Mouse (Mus musculus) spleen, postnatal 10 days (tissue): ENCODE measurements around the gene Tex11.
"Not testable (repeated sequence)": the region's sequence is repeated elsewhere in the genome, so short reads cannot be mapped to it uniquely, and the experiment has no call there.

Experiments
- DNase-seq, 2 experiments: peaks; one replicate each; pipeline ENCODE4 v3.0.0; 2021 to 2022; ENCODE audit warnings: low spot score in 2 of 2

Tex11 gene

DNA sequence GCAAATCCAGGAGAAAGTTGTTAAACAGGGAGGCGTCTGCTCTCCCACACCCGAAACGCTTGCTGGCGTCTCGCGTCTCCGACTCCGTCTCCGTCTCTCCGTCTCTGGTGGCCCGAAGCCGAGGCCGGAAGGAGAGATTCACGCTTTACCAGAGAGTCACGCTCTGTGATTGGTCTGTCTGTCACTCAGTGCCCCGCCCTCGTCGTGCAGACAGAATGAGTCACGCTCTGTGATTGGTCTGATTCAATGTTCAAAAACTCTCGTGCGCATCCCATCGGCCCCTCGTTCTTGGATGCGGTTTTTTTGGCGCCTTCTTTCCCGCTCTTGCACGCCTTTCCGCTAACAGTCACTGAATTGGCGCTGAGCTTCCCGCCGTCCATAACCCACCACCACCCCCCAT lies at the start of gene Tex11:
TSS of gene Tex11 (minus strand) at position 127 of the 400 bp plus-strand sequence.
- DNase-seq: no peak

DNA sequence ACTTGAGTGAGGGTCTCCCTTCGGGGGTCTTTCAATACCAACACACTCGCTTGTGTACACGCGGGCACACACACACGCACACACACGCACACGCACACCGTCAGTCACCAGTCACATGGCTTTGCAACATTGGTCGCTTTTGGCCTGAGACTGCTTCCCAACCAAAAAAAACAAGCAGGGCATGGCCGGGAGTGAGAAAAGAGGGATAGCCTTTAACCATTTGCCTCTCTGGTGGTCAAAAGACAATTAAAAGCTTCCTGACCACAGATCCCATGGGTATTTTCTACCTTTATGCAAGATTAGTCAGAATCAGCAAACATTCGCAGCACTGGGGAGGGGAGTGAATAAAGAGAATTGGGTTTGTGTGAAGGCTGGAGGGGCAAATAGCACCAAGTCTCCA lies 26.5 kb upstream of the Tex11 start, which contains the start of gene Slc7a3:
TSS of gene Slc7a3 (minus strand) at position 101 of the 400 bp plus-strand sequence.
- no peak for DNase-seq

DNA sequence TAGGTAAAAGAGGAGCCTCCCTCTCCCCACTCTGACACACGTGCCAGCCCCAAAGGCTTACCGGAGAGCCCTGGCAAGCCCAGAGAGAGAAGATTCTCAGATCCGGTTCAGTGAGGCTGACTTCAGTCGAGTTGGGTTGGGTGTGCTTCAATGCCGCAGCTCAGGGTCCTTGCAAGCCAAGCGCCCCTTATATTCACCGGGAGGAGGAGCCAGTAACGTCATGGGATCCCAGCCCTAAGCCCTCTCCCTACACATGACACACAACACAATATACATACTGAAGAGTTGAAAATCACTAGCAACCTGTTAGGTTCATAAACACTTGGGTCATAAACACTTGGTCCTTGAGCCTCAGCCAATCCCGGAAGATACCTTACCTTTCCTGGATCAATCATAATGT lies 25.7 kb upstream of the Tex11 start:
- DNase-seq: not testable (repeated sequence)

DNA sequence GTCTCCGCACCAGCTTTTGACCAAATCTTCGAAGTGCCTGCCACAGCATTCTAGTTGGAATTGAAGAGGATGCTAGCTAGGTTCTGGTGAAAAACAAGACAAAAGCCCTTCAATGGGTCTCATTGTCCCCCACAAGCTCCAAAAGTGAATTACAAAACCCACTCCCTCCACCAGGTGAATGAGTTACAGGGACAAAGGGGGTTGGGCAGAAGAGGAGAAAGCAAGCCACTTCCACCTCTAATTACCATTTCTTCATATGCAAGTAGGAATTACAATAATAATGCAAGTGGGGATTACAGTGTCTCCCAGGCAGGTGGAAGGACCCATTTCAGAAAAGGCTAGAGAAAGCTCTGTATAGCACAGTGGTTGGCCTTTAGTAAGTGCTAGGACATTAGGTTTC lies 24.7 kb upstream of the Tex11 start:
- no peak for DNase-seq

DNA sequence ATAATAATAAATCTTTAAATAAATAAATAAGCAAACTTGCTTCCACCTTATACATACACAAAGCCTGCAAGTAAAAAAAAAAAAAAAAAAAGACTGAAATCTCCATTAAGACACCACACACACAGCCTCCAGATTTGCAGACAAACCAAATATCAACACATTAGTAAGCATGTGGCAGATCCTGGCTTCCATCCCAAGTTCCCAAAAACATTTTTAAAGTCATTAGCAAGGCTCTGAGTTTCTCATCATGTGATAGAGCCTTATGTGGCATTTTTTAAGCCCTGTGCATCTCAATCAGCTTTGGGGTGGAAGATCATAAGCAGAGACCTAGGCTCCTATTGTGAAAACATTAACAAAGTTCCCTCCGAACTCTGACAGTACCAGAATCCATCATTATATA lies 5.8 kb upstream of the Tex11 start:
- DNase-seq: no peak

DNA sequence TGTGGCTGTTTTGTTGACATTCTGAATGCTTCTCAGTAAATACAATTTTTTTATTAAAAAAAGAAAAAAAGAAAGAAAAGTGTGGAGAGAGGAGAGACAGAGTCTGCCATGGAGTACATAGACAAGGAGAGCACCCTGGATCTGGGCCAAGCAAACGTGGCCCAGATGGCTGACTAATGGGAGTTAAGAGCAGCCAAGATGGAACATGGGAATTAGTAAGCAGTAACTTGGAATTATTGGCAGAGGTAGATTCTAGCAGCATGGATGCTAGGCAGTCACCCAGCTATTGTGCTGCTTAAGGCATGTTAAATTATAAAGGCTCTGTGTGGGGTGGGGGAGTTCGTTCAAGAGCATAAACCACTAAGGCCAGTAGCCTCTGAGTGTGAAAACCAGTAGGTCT lies 4.0 kb upstream of the Tex11 start:
- DNase-seq: no peak

DNA sequence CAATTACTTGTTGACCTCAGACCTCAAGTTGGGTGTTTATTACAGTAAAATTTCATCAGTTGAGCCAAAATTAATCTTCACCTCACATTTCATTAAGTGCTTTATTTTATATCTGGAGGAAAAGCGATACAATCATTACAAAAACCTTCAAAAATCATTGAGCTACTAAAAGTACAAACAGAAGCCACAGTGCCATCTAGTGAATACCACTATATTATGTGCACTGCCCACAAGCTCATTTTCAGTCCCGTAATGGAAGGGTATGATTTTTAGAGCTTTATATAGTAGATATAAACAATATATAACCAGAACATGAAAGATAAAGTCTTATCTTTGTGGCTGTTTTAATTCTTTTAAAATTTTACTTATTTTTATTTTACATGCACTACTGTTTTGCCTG lies 115.8 kb downstream of the Tex11 start:
- no peak for DNase-seq

DNA sequence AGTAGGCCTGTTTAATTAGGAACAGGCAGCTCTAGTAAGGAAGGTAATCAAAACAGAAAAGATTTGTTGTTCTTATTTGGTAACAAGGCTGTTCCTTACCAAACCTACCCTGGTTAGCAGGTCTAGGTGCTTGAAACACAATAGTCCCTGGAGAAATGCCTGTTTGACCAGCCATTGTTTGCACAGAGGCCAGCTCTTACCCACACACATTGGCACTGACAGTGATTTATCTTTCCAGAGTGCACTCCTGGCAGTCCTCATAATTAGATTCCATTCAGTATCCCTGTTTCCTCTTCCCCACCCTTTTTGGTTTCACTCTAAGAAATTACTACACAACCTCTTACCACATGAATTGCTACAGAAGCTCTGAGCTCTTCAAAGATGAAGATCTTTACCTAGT lies 220.3 kb downstream of the Tex11 start:
- no peak for DNase-seq

DNA sequence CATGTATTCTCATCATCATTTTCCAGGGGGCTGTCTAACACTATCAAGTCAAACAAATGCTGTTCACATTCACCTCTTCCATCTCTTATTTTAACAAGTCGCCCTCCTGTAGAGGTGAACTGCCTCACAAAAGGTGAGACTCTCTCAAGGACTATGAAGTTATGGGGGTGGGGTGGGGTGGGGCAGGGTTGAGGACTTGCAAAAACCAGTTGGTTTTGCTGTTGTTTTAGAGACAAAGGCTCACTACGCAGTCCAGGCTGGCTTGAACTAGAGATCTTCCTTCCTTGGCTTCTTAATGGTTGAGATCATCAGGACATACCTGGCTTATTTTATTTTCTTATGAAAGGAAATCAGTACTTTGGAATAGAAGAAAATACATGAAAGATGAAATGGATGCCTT lies 226.7 kb downstream of the Tex11 start:
- no peak for DNase-seq

DNA sequence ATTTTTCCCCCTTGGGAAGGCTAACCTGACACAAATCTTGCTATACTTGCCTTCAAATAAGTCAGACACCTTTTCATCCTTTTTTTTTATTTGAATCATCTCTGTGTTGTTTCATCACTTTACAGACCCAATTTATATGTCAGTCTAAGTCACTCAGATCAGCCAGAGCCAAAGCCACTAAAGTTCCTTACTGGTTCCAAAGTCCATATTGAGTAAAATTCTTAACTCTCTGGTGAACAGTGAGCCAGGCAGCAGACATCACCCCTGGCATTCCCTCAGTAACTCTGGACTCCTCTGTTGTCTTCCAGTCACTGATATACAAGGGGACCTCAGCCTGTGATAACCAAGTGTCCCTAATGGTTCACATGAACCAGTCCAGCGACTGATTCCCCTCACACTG lies 233.9 kb downstream of the Tex11 start:
- DNase-seq: no peak

DNA sequence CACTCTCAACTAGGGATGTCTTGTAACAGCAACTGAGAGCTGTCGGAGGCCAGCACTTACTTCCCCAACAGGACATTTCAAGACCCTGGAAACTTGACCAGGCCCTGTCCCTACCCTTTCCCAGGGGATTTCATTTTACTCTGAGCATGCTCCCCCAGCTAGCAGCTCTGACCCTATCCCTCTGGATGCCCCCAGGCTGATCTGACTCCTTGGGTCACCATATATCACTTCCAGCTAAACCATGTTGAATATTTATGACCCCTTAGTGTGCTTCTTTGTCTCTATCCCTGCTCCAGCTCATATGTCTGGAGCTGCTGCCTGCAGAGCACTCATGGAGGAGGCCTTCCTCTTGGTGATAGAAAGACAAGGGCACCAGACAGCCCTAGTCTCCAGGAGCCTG lies 238.3 kb downstream of the Tex11 start:
- DNase-seq: no peak

DNA sequence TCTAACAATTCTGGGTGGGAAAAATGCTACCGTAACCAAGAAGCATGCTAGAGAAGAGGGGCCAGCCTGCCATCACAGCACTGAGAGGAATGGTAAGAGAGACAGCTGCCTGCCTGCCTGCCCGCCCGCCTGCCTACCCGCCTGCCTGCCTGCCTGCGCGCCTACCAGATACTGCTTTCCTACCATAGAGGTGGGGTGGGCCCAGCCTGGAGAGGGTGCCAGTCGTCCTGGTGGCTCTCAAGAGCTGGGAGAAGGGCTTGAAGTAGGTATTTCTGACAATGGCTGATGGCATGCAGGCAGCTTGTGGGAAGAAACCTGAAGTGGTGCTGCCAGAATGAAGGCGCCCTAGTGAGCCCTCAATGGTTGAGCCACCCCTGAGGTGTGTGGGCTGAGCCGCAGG lies 240.8 kb downstream of the Tex11 start:
- no peak for DNase-seq

DNA sequence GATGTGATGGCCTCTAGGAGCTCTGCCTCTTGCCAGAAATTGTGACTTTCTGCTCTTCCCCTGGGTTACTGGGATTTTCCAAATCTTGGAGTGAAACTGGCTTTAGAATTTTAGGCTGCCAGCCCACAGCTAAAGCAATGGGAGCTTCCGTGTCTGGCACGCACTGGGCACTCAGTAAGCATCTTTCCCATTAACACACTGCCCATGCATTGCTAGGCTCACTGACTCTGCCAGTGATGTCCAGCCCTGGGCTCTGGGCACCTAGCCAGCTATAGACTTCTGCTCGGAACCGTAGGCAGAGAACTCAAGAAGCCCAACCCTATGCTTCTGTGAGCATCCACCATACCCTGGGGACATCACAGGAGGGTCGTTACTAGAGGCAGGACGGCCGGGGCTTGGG lies 243.7 kb downstream of the Tex11 start:
- DNase-seq: no peak

DNA sequence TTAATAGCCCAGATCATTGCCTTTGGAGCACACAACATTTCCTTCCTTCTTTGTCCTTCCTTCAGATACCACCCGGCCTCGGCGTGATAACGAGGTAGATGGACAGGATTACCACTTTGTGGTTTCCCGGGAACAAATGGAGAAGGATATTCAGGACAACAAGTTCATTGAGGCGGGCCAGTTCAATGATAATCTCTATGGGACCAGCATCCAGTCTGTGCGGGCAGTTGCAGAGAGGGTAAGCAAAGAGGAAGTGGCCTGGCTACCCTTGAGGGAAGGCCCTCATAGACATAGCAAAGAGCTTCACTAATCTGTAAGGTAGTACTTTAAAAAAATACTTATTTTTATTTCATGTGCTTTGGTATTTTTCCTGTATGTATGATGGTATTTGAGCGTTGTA lies 245.3 kb downstream of the Tex11 start:
- DNase-seq: no peak

DNA sequence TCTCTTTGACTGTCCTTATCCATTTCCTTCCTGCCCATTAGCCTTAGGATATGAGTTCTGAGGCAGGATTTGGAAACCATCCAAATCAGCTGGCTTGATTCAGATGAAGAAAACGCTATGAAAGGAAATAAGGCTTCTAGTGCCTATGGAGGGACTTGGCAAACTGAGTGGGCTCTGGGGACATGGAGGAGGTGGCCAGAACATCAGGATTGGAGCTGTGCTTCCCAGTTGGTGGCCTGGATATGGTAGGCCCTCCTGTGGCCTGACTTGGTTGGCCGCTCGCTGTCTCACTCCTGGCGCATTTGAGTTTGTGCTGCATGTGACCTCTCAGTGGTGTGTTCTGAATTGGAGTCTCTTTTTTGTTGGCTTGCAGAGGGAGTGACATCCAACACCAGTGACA lies 248.3 kb downstream of the Tex11 start:
- DNase-seq: no peak

DNA sequence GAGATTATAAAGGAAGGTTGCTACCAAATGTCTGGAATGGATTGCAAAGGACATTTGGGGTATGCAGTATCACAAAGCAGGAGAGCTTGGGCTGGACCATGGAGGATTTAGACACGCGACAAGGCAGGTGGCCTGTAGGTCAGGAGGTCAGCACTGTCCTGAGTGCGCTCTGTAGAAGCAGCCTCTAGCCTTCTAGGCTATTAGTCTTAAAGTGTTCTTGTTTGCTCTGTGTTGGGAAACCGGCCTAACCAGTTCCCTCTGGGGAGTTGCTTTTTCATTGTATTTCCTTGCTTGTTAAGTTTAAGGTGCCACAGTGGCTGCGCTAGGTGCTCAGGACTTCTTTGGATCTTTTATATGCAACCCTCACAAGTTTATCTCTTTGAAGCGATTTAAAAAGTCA lies 257.4 kb downstream of the Tex11 start:
- no peak for DNase-seq

DNA sequence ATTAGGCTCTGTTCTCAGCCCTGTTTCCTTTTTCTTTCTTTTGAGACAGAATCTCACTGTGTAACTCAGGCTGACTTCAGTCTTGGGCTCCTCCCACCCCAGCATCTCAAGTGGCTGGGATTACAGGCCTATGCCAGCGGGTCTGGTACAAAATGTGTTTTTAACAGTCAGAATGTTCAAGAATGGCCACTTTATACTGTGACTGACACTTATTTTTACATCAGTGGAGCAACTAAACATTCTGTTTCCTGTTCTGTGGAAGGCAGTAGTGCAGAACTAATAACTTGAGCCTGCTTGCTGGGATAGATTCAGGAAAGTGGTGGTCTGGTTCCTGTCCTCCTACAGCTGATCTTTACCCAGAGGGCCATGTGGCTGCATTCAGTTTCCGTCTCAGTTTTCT lies 258.8 kb downstream of the Tex11 start:
- DNase-seq: no peak

DNA sequence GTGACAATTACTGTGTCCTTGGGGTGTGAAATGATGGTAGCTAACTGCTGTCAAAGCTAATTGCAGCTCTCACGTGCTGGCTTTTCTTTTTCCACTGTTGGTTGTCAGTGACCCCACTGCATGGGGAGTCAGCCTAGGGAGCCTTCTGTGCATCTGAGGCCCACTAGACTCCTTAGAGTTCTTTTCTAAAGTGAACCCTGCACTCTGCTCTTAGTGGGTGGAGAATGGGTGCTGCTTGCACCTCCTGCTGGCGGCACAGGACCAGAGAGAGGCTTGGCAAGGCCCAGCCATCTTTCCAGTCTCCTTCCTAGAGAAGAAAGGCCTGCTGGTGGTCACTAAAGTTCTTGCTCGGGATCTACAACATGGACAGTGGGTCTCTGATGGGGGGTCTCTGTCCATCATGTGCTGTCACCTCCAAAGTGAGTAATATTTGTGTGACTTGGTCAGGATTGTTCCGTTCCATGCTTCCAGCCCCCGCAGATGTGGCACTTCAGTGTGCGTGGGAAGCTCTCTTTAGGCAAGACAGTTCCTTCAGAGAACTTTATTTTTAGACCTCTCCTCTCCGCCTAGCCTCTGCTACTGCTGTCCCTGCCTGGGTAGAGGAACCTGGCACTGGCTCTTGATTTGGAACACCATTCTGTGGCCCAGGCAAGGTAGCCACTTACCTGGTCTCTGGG lies 261.5 kb downstream of the Tex11 start:
- no peak for DNase-seq

DNA sequence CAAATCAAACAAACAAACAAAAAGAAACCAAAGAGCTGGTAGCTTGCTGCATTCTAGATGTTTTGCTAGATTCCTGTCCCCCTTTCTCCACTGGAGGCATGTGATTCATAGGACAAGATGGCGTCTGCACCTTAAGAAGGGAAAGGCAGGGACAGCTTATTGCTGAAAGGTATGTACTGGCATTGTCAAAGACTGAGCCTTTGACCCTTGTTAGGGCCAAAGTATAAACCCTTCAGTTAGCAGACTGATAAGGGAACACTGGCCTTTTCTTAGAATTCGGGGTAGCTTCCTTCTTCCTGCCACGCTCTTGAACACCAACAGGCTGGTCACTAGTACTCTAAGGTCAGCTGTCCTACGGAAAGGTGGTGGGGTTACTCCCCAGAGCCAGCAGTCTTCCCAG lies 262.1 kb downstream of the Tex11 start:
- no peak for DNase-seq

DNA sequence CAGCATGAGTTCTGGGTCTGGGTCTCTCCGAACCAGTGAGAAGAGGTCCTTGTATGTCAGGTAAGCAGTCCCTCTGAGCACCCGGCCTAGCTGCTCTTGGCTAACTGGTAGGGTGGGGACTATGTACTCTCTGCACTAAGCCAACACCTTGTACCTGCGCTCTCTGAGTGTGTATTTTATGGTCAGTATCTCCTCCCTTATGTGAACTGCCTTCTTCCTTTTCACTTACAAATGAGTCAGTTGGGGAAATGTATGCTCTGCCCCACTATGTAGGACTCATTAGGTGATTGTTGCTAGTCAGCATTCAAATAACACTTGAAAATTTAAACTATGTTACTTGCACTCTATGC lies 262.8 kb downstream of the Tex11 start:
- DNase-seq: no peak

DNA sequence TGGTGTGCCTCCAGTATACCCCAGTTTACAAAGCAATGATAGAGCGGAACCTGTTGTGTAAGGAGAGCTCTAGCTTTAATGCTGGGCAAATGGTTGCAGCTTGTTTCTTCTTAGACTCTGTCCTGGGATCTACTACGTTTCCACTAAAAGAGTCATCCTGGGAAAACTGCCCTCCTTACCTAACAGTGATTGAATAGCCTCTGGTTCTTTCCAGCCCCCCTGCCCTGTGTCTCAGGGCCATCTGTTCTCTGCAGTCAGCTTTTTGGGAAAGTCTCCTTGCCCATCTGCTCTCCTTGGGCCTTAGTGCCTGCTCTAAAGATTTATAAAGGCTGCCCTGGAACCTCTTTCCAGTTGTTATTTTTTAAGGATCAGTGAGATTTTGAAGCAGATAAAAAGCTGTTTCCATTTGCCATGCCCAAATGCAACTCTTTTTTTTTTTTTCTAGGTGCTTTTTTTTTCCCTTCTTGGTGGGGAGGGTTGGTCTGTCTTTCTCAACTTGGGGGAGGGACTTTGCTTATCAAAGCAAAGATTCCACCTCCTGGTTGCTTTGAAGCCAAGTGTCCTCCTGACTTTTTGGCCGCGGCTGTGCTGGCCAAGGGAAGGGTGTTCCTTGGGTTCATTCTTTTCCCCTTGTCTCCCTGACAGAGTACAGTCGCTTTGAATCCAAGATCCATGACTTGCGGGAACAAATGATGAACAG lies 263.3 kb downstream of the Tex11 start:
- DNase-seq: no peak

DNA sequence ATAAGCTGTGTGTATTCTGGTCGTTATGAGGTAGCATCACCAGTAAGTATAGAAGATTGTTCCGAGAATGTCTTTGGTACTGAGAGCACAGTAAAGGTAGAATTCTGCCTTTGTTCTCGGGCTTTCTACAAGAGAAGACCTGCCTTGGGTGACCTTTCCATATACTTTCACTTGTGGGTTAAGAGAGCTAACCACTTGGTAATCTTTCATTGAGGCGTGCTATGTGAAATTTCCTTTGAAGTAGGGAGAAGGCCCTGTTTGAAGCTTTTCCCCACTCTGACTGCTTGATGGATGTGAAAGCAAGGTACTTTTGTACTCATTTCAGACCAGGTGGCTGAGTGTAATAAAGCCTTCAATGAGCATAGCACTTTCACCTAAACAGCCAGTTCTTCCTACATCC lies 270.1 kb downstream of the Tex11 start:
- DNase-seq: no peak
